Mouse (Mus musculus): ENCODE results near the gene Spred2.

Gene Spred2

DNA sequence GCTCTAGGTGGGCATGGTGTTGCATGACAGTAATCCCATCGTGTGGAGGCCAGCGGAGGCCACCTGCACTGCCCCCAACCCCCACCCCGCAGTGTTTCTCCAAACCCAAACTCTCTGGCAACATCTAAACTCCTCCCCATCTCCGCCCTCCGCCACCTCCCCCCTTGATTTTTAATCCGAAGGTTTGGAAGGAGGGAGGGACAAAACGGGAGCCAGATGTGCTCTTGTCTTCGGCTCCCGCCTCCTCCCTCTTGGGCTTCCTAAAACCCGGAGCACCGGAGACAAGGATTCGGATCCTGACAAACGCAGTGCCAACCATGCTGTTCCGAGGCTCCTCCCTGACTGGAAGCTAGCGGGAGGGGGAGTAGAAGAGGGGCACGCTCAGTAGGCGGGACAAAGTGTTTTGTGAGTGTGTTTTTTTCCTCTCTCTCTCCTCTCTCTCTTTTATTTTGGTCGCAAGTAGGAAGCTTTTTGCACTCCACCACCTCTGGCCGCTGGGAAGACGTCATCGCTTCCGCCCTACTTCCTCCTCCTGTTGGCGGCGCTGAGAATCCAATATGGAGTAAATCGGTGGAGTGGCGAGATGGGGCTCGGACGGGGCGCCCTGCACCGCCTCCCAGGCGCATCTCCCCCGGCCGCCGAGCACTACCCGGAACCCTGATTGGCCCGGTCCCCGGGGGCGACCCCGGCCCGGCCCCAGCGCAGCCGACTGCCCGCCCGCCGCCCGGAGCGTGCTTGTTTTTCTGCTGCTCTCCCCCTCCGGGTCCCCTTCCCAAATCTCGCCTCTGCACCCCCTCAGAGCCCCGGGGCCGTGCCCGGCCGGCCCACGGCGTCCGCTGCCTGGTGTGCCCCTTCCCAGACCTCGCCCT, at the start of gene Spred2:
Gene Spred2, plus strand, starts transcription at position 488 of the 869 bp plus-strand sequence.
- peak; percentile 96 for DNase-seq

- DNase-seq, result no peak
Measured at GRCm38 (mm10) chr11:19875551-19875950, 48.6 kb upstream of the Spred2 start.

DNA sequence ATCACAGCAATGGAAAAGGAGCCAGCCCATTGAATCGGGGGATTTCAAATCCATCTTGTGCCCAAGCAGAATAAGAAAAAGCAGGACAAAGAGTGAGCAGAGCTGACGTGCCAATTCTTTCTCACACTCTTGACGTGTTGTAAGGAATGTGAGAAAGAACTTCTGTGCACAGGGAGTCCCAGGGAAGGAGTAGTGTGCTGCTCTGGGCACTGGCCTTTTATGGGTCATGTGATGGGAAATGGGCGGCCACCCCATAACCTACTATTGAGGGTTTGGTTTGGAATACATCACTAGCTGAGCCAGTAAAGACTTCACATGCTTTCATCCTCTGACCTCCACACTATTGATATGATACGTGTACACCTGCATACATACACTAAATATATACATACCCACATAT, 48.2 kb upstream of the Spred2 start:
- DNase-seq, result no peak

DNA sequence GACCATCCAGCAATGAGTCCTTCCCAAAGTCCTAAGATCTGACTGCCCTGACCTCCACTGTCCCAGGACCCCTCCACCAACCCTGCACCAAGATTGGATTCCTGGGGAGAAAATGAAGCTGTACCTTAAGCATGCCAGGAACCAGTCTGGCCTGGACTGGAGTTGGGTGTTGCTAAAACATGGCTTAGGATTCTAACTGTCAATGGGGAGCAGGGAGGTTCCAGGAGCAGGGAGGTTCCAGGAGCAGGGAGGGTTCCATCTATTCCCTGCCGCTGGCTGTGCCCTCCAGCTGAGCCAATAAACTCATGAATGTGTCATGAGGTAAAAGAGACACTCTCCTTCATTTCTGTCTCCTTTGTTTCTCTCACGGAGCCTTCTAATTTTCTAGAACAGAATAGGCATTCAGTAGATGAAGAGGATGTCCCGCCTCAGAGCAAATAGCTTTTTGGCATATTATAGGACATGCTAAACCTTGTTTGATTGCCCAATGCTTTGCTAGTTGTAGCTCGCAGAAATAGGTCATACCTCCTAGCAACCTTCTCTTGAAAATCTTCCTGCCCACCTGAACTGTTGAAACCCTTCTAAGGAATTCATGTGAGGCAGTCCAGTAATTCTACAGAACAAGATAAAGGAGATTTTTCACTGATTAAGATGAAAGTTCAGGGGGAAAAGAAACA, 46.8 kb upstream of the Spred2 start:
- DNase-seq, result no peak

DNA sequence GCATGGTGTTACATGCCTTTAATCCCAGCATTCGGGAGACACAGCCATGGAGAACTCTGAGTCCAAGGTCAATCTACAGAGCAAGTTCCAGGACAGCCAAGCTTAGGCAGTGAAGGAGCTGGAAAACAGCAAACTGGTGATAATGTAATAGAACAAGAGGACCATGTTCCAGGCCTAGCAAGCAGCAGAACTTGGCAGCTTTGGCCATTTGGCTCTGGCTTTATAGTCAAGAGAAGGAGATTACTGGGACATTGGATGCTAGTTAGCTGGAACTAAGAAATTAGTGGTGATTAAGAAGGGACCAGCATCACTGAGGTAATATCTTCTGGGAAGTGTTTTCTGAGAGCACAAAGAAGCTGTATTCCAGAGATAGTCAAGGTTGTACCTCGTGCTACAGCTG, 42.8 kb upstream of the Spred2 start:
- no peak for DNase-seq

- no peak for DNase-seq
Measured at GRCm38 (mm10) chr11:19890700-19891406, 33.3 kb upstream of the Spred2 start.

GRCm38 (mm10) chr11:19893233-19893632, 30.9 kb upstream of the Spred2 start:
- DNase-seq, result peak; percentile 79

- no peak for DNase-seq
Measured at GRCm38 (mm10) chr11:19899621-19900020, 24.6 kb upstream of the Spred2 start.

DNA sequence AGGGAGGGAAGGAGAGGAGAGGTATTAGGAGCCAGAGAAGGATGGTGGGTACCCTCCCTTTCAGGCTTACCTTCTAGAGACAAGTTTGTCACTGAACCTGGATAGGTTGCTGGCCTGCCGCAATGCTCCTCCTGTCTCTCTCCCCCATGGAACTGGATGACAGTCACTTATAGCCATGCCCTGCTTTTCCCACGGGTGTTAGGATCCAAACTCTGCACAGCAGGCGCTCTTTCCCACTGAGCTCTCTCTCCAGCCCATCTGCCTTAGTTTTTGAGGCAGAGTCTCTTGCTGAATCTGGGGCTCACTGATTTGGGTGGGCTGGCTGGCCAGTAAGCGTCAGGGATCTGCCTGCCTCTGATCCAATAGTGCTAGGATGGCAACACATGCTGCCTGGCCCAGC, 23.5 kb upstream of the Spred2 start:
- no peak for DNase-seq

- DNase-seq, result no peak
Measured at GRCm38 (mm10) chr11:19911216-19911615, 13.0 kb upstream of the Spred2 start.

GRCm38 (mm10) chr11:19912179-19912578, 12.0 kb upstream of the Spred2 start:
- no peak for DNase-seq

DNA sequence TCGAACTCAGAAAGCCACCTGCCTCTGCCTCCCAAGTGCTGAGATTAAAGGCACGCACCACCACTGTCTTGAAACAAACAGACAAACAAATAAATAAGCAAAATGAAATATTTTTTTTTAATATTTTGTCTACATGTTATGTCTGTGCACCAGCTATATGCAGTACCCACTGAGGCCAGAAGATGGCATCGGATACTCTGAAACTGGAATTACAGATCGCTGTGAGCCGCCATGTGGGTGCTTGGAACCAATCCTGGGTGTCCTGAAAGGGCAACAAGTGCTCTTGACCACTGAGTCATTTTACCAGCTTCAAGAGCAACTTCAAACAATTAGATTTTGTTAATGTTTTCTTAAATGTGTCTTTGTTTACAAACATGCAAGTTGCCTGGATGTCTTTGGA, 11.5 kb upstream of the Spred2 start:
- DNase-seq, result no peak

GRCm38 (mm10) chr11:19913761-19914160, 10.4 kb upstream of the Spred2 start:
- no peak for DNase-seq

GRCm38 (mm10) chr11:19917381-19918245, 6.6 kb upstream of the Spred2 start:
- DNase-seq, result peak; percentile 55

DNA sequence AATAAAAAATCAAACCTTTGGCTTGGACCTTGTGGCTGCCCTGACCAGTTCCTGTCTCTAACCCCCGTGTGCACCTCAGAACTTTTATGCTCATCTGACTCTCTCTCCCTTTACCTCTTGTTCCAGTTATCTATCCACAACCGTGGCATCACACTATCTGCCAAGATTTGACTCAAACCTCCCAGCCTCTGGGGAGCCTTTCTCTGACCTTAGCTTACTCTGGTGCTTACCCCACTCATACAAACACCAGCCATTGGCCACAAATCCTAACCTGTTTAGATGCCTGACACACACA, 6.0 kb upstream of the Spred2 start:
- no peak for DNase-seq

DNA sequence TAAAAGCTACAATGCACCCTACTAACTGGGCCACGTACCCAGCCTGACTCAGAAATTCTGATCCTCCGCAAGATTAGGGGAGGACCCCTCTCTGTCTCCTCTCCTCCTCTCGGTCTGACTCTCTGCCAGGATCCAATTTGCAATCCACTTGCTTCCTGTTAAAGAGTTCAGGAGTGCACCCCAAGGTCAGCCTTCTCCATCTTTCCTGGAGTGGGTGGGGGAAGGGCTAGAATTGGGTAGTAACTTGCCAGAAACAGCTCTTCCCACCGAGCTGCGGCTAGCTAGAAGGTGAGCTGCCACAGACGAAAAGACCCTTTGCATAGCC, 4.8 kb upstream of the Spred2 start:
- peak; percentile 57 for DNase-seq

- peak; percentile 90 for DNase-seq
Measured at GRCm38 (mm10) chr11:19919785-19920671, 4.1 kb upstream of the Spred2 start.

- no peak for DNase-seq
Measured at GRCm38 (mm10) chr11:19921723-19922122, 2.5 kb upstream of the Spred2 start.

- no peak for DNase-seq
Measured at GRCm38 (mm10) chr11:19922208-19922607, 2.0 kb upstream of the Spred2 start.

DNA sequence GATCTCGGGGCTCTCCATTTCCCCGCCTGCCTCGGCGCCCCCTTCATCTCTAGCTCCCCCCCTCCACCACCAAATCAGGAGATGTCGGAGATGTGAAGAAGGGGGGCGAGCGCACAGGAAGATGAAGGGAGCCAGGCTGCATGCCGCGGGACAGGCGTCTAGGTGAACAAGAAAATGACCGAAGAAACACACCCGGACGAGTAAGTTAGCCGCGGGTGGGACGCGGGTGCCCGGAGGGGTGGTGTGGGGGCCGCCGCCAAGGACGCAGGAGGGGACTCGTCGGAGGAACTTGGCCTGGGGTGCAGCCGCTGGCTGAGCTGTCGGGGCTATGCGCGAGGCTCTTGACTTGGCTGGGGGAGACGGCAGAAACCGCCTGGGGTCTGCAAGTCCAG, 578 bp downstream of the Spred2 start:
- DNase-seq, result peak; percentile 59

DNA sequence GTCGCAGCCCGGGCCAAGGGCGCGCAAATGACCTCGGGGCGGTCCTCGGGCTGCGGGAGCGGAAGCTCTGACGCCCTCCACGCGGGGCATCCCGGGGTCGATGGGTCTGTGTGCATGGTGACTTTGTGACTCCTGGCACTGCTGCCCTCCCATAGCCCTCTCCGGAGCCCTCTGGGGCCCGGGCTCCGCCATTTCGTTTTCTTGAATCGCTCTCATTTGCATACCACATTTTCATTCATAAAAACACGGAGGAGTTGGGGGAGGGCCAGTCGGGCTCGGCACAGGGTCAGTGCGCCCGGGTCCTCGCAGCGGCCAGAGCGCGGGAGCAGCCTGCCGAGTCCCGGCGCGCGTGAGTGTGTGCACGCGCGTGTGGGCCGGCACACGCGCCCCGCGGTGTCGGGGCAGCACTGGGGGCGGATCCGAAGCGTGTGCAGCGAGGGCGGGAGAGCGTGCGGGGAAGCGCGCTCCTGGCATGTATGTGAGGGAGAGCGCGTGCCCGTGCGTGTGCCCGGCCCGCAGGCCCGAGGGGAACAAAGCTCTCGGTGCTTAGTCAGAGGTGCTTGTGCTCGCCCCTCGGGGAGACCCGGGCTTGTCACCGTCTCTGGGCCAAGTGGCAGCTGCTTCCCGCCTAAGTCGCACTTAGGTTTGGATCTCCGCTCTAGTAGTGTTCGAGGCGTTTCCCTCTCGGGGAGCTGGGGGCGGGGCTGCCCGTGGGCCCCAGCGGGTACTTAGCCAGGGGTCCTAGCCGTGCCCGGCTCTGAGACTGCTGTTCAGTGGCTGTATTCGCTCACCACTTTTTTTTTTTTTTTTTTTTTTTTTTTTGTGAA, 1.2 kb downstream of the Spred2 start:
- DNase-seq, result peak; percentile 86

All from kidney, adult 9 months (tissue).